Mouse (Mus musculus): ENCODE measurements around the gene Cib1. TPM values are rescaled to one million over a fixed set of nuclear protein-coding genes. Genes with fewer than 3 reads are reported as not detected.

Cib1 gene
- polyA plus RNA-seq, 1 experiment from 2014 or later, result 26.4 TPM

DNA sequence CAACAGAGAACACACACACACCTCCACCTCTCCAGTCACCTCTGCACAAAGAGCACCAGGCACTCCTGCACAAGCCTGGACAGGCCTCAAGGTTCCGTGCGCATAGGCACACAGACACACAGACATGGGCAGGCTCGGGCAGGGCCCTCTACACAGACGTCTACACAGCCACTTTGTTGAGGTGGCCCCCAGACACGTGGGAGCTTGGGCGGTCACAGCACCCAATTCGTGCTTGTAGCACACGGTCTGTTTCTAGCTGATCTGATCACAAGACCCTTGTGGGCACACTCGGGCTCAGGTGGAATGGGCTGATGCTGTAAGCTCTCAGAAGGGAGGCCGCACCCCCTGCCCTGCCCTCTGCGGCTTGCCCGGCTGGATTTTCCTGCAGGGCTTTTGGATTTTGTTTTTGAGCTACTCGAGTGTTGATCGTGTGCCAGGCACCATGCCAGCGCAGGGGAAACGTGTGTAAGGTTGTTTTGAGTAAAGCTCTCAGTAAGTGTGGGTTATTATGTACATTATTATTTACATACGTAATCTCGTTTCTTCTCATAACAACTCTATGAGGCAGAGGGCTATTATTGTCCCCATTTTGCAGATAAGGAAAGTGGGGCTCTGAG, 24.5 kb downstream of the Cib1 start:
- Histone ChIP-seq H3K27me3 (ENCODE audit: control insufficient read depth, insufficient read depth, low read length) (no peaks in the 10 kb centered on the region), H3K4me2 (ENCODE audit: low read depth, low read length) (no peak overlapping the region), H3K27ac (ENCODE audit: low read depth, low read length) (no peak overlapping the region), H3K36me3 (ENCODE audit: control insufficient read depth, insufficient read depth, low read length) (0 out of 2 replicates have a peak, but pooled peaks cover 4% of the 10 kb centered on the region), H3K9ac (replicated peaks; ENCODE audit: low read depth, low read length) (no peak overlapping the region), H3K4me1 (ENCODE audit: control insufficient read depth, insufficient read depth, low read length) (peaks cover 8% of the 10 kb centered on the region), H3K4me3 (ENCODE audit: low read depth, low read length) (no peak overlapping the region), H3K9me3 (ENCODE audit: control insufficient read depth, low read length) (no peaks in the 10 kb centered on the region)
- WGBS, result 76% methylated on average over 18 of the region's 18 CpGs
- no peak for ATAC-seq (ENCODE audit: low read depth)

DNA sequence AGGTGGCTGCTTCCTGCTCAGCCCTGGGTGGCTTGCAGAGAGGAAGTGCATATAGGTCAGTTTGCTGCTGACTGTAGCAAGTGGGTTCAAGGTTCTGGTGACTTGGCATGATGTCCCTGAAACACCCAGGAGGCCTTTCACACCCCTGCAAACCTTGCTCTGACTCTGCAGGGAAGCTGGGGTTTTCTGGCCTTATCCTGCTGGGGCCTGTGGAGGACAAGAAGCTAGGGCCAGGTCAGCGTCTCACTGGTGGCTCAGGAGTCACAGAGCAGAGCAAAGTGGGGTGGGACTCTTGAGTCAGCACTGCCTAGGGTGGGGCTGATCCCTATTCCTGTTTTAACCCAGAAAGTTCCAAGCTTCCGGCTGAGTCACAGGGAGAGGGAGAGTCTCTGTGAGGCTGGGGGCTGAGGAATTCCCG, 25.3 kb downstream of the Cib1 start:
- no peak for ATAC-seq (ENCODE audit: low read depth)
- Histone ChIP-seq H3K27me3 (ENCODE audit: control insufficient read depth, insufficient read depth, low read length) (no peaks in the 10 kb centered on the region), H3K4me3 (ENCODE audit: low read depth, low read length) (no peak overlapping the region), H3K9me3 (ENCODE audit: control insufficient read depth, low read length) (no peaks in the 10 kb centered on the region), H3K9ac (replicated peaks; ENCODE audit: low read depth, low read length) (no peak overlapping the region), H3K27ac (ENCODE audit: low read depth, low read length) (no peak overlapping the region), H3K4me1 (ENCODE audit: control insufficient read depth, insufficient read depth, low read length) (peaks cover 16% of the 10 kb centered on the region), H3K4me2 (ENCODE audit: low read depth, low read length) (no peak overlapping the region), H3K36me3 (ENCODE audit: control insufficient read depth, insufficient read depth, low read length) (no peaks in the 10 kb centered on the region)
- 71% methylated on average over 3 of the region's 3 CpGs for WGBS

DNA sequence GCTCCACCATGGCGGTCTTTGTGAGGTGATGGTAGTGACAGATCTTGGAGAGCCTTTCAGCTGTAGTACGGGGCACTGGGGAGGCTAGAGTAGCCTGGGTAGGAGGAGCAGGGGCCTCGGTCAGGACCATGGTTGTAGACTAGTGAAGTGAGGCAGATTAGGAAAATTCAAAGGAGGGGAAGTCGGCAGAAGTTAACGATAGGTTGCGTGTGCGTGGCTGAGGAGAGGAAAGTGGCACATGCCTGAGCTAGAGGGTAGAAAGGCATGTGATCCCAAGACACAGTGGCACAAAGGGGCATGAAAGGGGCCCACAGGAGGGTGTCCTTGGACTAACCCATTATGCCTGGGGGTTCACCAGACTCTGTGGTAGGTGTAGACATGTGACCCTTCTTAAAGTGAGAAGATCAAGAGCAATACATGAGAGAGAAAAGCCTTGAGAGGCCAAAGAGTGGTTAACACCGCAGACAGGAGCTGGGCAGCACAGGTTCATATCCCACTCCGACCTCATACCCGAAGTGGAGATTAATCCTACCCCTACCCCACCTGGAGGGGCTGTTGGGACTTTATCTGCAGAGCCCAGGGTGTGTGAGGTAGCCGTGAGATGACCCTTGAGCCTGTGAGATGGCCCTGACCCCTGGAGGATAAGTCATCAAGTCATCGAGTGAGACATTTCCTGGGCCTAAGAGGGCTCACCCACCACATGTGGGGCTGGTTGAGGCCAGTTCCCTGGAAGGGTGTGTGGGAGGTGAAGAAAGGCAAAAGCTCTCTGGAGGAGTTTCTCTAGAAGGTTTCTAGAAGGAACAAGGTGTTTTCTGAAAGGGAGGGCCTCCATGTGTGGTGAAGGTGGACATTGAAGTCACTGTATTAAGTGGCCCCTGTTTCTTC, 26.7 kb downstream of the Cib1 start:
- H3K4me1 ChIP-seq (ENCODE audit: control insufficient read depth, insufficient read depth, low read length), result peaks cover 29% of the 10 kb centered on the region
- no peaks in the 10 kb centered on the region for H3K36me3 ChIP-seq (ENCODE audit: control insufficient read depth, insufficient read depth, low read length)
- no peaks in the 10 kb centered on the region for H3K27me3 ChIP-seq (ENCODE audit: control insufficient read depth, insufficient read depth, low read length)
- no peak for ATAC-seq (ENCODE audit: low read depth)
- H3K9me3 ChIP-seq (ENCODE audit: control insufficient read depth, low read length), result no peaks in the 10 kb centered on the region
- H3K4me2 ChIP-seq (ENCODE audit: low read depth, low read length), result no peak overlapping the region
- 91% methylated on average over 12 of the region's 12 CpGs for WGBS
- no peak overlapping the region for H3K9ac ChIP-seq (replicated peaks; ENCODE audit: low read depth, low read length)
- no peak overlapping the region for H3K27ac ChIP-seq (ENCODE audit: low read depth, low read length)
- H3K4me3 ChIP-seq (ENCODE audit: low read depth, low read length), result no peak overlapping the region

DNA sequence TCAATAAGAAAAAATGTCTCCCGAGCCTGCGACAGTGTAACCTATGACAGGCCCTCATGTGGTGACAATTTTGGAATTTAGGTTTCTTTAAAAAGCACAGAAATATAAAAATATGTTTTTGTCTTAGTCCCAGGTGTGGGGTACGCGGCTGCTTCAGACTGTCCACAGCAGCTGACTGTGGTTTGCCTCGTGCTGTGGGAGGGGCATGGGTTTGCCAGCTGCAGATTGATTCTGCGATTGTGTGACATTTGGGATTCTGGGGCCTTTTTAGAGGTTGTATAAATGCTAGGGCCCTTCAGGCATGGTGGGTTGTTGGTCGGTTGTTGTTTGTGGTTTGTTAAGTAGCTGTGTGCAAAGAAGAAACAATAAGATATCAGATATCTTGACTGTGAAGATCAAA, 27.7 kb downstream of the Cib1 start:
- no peak for ATAC-seq (ENCODE audit: low read depth)
- no peak overlapping the region for H3K9ac ChIP-seq (replicated peaks; ENCODE audit: low read depth, low read length)
- H3K4me1 ChIP-seq (ENCODE audit: control insufficient read depth, insufficient read depth, low read length), result peaks cover 37% of the 10 kb centered on the region
- H3K4me3 ChIP-seq (ENCODE audit: low read depth, low read length), result no peak overlapping the region
- H3K27me3 ChIP-seq (ENCODE audit: control insufficient read depth, insufficient read depth, low read length), result no peaks in the 10 kb centered on the region
- H3K4me2 ChIP-seq (ENCODE audit: low read depth, low read length), result no peak overlapping the region
- no peak overlapping the region for H3K27ac ChIP-seq (ENCODE audit: low read depth, low read length)
- H3K36me3 ChIP-seq (ENCODE audit: control insufficient read depth, insufficient read depth, low read length), result no peaks in the 10 kb centered on the region
- WGBS, result 78% methylated on average over 7 of the region's 7 CpGs
- no peaks in the 10 kb centered on the region for H3K9me3 ChIP-seq (ENCODE audit: control insufficient read depth, low read length)

DNA sequence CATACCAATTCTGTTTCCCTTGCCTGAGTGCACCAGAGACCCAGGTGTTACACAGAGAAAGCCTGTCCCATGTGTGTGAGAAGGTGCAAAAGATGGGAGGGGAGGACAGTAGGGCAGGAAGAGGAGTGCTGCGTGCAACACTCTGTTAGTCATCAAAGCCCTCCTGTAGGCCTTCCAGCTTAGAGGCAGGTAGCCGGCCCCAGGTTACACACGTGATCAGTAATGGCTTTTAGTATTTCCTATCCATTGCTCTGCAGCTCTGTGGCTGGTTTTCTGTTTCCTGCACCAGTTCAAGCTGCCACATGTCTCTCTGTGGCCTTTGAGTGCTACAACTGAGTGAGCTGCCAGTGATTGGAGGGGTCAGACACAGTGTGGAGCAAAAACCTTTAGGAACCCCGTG, 28.3 kb downstream of the Cib1 start:
- no peak overlapping the region for H3K9ac ChIP-seq (replicated peaks; ENCODE audit: low read depth, low read length)
- no peak overlapping the region for H3K27ac ChIP-seq (ENCODE audit: low read depth, low read length)
- peaks cover 43% of the 10 kb centered on the region for H3K4me1 ChIP-seq (ENCODE audit: control insufficient read depth, insufficient read depth, low read length)

DNA sequence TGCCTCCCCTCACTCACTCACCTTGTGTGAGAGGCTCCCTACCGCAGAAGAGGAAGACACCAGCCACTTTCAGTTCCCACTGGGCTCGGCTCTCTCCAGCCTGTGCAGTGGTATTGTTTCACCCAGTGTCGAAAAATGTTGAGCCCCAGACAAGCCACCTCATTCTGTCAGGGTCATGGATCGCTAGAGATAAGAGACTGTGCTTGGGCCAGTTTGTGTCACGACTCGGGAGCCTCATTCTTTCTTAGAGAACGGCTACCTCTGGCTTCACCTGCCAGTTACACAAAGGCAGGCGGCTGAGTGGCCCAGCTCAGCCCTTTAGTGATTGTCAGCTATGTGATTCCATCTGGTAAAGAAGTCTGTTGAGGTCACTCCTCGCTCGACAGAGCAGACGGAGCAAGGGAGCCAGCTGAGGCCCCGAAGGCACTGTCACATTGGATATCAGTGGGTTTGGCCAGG, 28.9 kb downstream of the Cib1 start:
- no peak overlapping the region for H3K9ac ChIP-seq (replicated peaks; ENCODE audit: low read depth, low read length)
- H3K27ac ChIP-seq (ENCODE audit: low read depth, low read length), result peak overlapping the region; percentile 40; the same call in 1 of the 2 replicates
- H3K4me1 ChIP-seq (ENCODE audit: control insufficient read depth, insufficient read depth, low read length), result peaks cover 49% of the 10 kb centered on the region
- no peak for ATAC-seq (ENCODE audit: low read depth)
- H3K27me3 ChIP-seq (ENCODE audit: control insufficient read depth, insufficient read depth, low read length), result no peaks in the 10 kb centered on the region
- H3K4me2 ChIP-seq (ENCODE audit: low read depth, low read length), result no peak overlapping the region
- H3K9me3 ChIP-seq (ENCODE audit: control insufficient read depth, low read length), result no peaks in the 10 kb centered on the region
- WGBS, result 41% methylated on average over 12 of the region's 12 CpGs
- no peaks in the 10 kb centered on the region for H3K36me3 ChIP-seq (ENCODE audit: control insufficient read depth, insufficient read depth, low read length)
- no peak overlapping the region for H3K4me3 ChIP-seq (ENCODE audit: low read depth, low read length)

More for the DNA sequence above, 28.3 kb downstream of the Cib1 start:
- Histone ChIP-seq H3K36me3 (ENCODE audit: control insufficient read depth, insufficient read depth, low read length) (no peaks in the 10 kb centered on the region), H3K9me3 (ENCODE audit: control insufficient read depth, low read length) (no peaks in the 10 kb centered on the region), H3K4me3 (ENCODE audit: low read depth, low read length) (no peak overlapping the region), H3K27me3 (ENCODE audit: control insufficient read depth, insufficient read depth, low read length) (no peaks in the 10 kb centered on the region), H3K4me2 (ENCODE audit: low read depth, low read length) (no peak overlapping the region)
- 81% methylated on average over 4 of the region's 4 CpGs for WGBS
- no peak for ATAC-seq (ENCODE audit: low read depth)

DNA sequence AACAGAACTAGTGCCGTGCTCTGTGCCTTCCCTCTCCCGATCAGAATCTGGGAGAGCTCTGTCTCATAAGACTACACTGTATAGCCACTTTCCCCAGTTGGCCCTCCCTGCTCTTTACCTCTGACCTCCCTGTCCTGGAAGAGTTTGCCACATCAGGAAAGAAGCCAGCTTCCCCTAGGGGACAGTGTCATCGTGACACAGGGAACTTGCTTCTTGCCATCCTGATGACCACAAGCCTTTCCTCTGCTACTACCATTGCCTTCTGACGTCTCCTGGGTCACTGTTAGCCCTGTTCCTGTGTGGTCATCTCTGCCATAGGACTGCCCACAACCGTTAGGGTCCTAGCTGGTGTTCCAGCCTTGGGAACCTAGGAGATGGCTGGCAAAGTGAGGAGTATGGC, 29.7 kb downstream of the Cib1 start:
- no peaks in the 10 kb centered on the region for H3K9me3 ChIP-seq (ENCODE audit: control insufficient read depth, low read length)
- H3K4me3 ChIP-seq (ENCODE audit: low read depth, low read length), result no peak overlapping the region
- peaks cover 49% of the 10 kb centered on the region for H3K4me1 ChIP-seq (ENCODE audit: control insufficient read depth, insufficient read depth, low read length)
- H3K4me2 ChIP-seq (ENCODE audit: low read depth, low read length), result no peak overlapping the region
- H3K9ac ChIP-seq (replicated peaks; ENCODE audit: low read depth, low read length), result no peak overlapping the region
- no peak for ATAC-seq (ENCODE audit: low read depth)
- no peaks in the 10 kb centered on the region for H3K36me3 ChIP-seq (ENCODE audit: control insufficient read depth, insufficient read depth, low read length)
- 84% methylated on average over 5 of the region's 5 CpGs for WGBS
- no peaks in the 10 kb centered on the region for H3K27me3 ChIP-seq (ENCODE audit: control insufficient read depth, insufficient read depth, low read length)
- peak overlapping the region; percentile 40; the same call in 1 of the 2 replicates for H3K27ac ChIP-seq (ENCODE audit: low read depth, low read length)

DNA sequence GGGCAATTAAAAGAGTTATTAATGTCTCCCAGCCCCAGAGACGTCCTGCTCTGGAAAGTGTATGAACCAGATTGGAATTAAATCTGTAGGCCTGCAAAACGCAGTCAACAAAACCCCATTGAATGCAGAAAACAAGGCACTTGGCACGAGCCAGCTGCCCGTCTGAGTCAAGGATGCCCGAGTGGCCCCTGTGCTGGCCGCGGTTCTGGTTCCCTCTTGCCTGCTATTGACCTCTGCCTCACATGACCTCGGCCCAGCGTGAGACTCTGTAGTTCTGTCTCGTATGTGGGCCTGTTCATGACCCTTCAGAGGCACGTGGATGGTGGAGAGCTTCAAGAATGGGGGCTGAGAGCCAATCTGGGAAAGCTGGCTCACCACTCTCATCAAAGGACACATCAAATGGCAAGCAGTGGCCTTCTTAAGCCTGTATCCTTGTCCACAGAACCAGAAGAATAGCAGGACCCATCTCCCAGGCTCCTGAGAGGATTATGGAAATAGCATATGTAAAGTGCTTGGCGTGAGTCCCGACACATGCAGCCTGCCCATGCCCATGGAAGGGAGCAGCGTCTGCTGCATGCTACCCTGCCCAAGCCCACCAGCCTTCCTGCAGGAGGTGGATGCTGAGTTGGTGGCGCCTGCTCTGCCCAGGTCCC, 30.6 kb downstream of the Cib1 start:
- no peaks in the 10 kb centered on the region for H3K27me3 ChIP-seq (ENCODE audit: control insufficient read depth, insufficient read depth, low read length)
- H3K36me3 ChIP-seq (ENCODE audit: control insufficient read depth, insufficient read depth, low read length), result no peaks in the 10 kb centered on the region
- H3K4me3 ChIP-seq (ENCODE audit: low read depth, low read length), result no peak overlapping the region
- no peak overlapping the region for H3K4me2 ChIP-seq (ENCODE audit: low read depth, low read length)
- H3K27ac ChIP-seq (ENCODE audit: low read depth, low read length), result 0 out of 2 replicates have a peak overlapping the region, but pooled peaks have one; percentile 4
- WGBS, result 68% methylated on average over 15 of the region's 15 CpGs
- no peaks in the 10 kb centered on the region for H3K9me3 ChIP-seq (ENCODE audit: control insufficient read depth, low read length)
- H3K4me1 ChIP-seq (ENCODE audit: control insufficient read depth, insufficient read depth, low read length), result peaks cover 48% of the 10 kb centered on the region
- H3K9ac ChIP-seq (replicated peaks; ENCODE audit: low read depth, low read length), result 0 out of 2 replicates have a peak overlapping the region, but pooled peaks have one; percentile 25
- ATAC-seq (ENCODE audit: low read depth), result no peak
